Mouse (Mus musculus) limb, embryonic 15.5 days (tissue): Measurements from ENCODE around the gene Olfr524. TPM values are rescaled to one million over a fixed set of nuclear protein-coding genes. Genes with fewer than 3 reads are reported as not detected.

Experiments
- ATAC-seq: fragments of 200-750 bp; cut with Nextera tagmentation; 2 replicates; pipeline ENCODE4 v1.8.0; 2017; ENCODE audit warnings: low read depth, moderate TSS enrichment; ENCODE audit not compliant: insufficient number of reproducible peaks, low FRiP score, low TSS enrichment
- H3K27ac ChIP-seq: fragments of 300-500 bp; sonication (generic); 2 replicates; pipeline ENCODE4 v1.5.1; 2015; ENCODE audit warnings: moderate library complexity, mild to moderate bottlenecking, inconsistent platforms
- H3K27me3 ChIP-seq: fragments of 300-500 bp; sonication (generic); 2 replicates; pipeline ENCODE4 v1.6.1; 2015; ENCODE audit warnings: inconsistent platforms
- H3K36me3 ChIP-seq: fragments of 300-500 bp; sonication (generic); 2 replicates; pipeline ENCODE4 v1.6.1; 2015; ENCODE audit warnings: inconsistent platforms
- H3K4me1 ChIP-seq: fragments of 300-500 bp; sonication (generic); 2 replicates; pipeline ENCODE4 v1.6.1; 2015; ENCODE audit warnings: inconsistent platforms
- H3K4me2 ChIP-seq: fragments of 300-500 bp; sonication (generic); 2 replicates; pipeline ENCODE4 v1.6.1; 2015; ENCODE audit warnings: mild to moderate bottlenecking, inconsistent platforms
- H3K4me3 ChIP-seq: fragments of 300-500 bp; sonication (generic); 2 replicates; pipeline ENCODE4 v1.5.1; 2015; ENCODE audit warnings: mild to moderate bottlenecking, inconsistent platforms
- H3K9ac ChIP-seq: fragments of 300-500 bp; sonication (generic); 2 replicates; pipeline ENCODE4 v1.6.1; 2015; ENCODE audit warnings: inconsistent platforms
- H3K9me3 ChIP-seq: fragments of 300-500 bp; sonication (generic); 2 replicates; pipeline ENCODE4 v1.6.1; 2016; ENCODE audit warnings: inconsistent platforms
- WGBS: fragments of 180-500 bp; shearing (Covaris S2); methylation state at CpG from one replicate; pipeline ENCODE4 v1.1.7; 2015; 5-methylcytosine and 5-hydroxymethylcytosine counted together
- polyA plus RNA-seq: library from polyadenylated mRNA; unstranded; fragments of >200 nt; fragmentation: Nextera tagmentation; extraction: Ambion mirVana; gene quantifications from 2 replicates; pipeline ENCODE4 v1.2.1, GENCODE M21; 2015

Olfr524 gene
- polyA plus RNA-seq: not detected in 2 replicates

- no peak within 1 kb of the TSS for H3K4me3 ChIP-seq
- no peak within 1 kb of the TSS for H3K4me2 ChIP-seq
- no peak for ATAC-seq
- no peaks in the 10 kb centered on the region for H3K9me3 ChIP-seq
- no peak within 1 kb of the TSS for H3K9ac ChIP-seq
- no peaks in the 10 kb centered on the region for H3K36me3 ChIP-seq
- H3K4me1 ChIP-seq: no peaks in the 10 kb centered on the region
- no peaks in the 10 kb centered on the region for H3K27me3 ChIP-seq
- no peak within 1 kb of the TSS for H3K27ac ChIP-seq
Measured at GRCm38 (mm10) chr7:140205864-140206263, at the start of gene Olfr524. TSS of gene Olfr524 (minus strand) at chr7:140205964.

- no peaks in the 10 kb centered on the region for H3K27me3 ChIP-seq
- no peaks in the 10 kb centered on the region for H3K9me3 ChIP-seq
- no peaks in the 10 kb centered on the region for H3K4me1 ChIP-seq
- H3K9ac ChIP-seq: no peak overlapping the region
- H3K36me3 ChIP-seq: no peaks in the 10 kb centered on the region
- H3K4me3 ChIP-seq: no peak overlapping the region
- no peak for ATAC-seq
- H3K4me2 ChIP-seq: no peak overlapping the region
- 81% methylated on average over 7 of the region's 7 CpGs for WGBS
- H3K27ac ChIP-seq: no peak overlapping the region
Measured at GRCm38 (mm10) chr7:140253780-140254299, 48.1 kb upstream of the Olfr524 start.

- Histone ChIP-seq H3K4me1 (no peaks in the 10 kb centered on the region), H3K4me3 (no peak within 1 kb of the TSS), H3K27me3 (no peaks in the 10 kb centered on the region), H3K9ac (no peak within 1 kb of the TSS), H3K4me2 (no peak within 1 kb of the TSS), H3K36me3 (no peaks in the 10 kb centered on the region), H3K27ac (no peak within 1 kb of the TSS), H3K9me3 (no peaks in the 10 kb centered on the region)
- WGBS: 78% methylated on average over 4 of the region's 4 CpGs
- ATAC-seq: no peak
Measured at GRCm38 (mm10) chr7:140247216-140247615, 41.5 kb upstream of the Olfr524 start, which contains the start of gene 5830411N06Rik. TSS of gene 5830411N06Rik (plus strand) at chr7:140247284.

- 90% methylated on average over 3 of the region's 3 CpGs for WGBS
- Histone ChIP-seq H3K4me3 (no peak overlapping the region), H3K4me2 (no peak overlapping the region), H3K27ac (no peak overlapping the region), H3K4me1 (no peaks in the 10 kb centered on the region), H3K36me3 (no peaks in the 10 kb centered on the region), H3K27me3 (no peaks in the 10 kb centered on the region), H3K9me3 (no peaks in the 10 kb centered on the region), H3K9ac (no peak overlapping the region)
- no peak for ATAC-seq
Measured at GRCm38 (mm10) chr7:140233696-140234095, 27.9 kb upstream of the Olfr524 start.

- WGBS: 70% methylated on average over 2 of the region's 2 CpGs
- ATAC-seq: no peak
- Histone ChIP-seq H3K36me3 (no peaks in the 10 kb centered on the region), H3K27ac (no peak overlapping the region), H3K4me1 (no peaks in the 10 kb centered on the region), H3K4me2 (no peak overlapping the region), H3K27me3 (no peaks in the 10 kb centered on the region), H3K4me3 (no peak overlapping the region), H3K9me3 (no peaks in the 10 kb centered on the region), H3K9ac (no peak overlapping the region)
Measured at GRCm38 (mm10) chr7:140231026-140231425, 25.3 kb upstream of the Olfr524 start.

GRCm38 (mm10) chr7:140228476-140228875, 22.7 kb upstream of the Olfr524 start:
- H3K27me3 ChIP-seq: no peaks in the 10 kb centered on the region
- no peak overlapping the region for H3K4me3 ChIP-seq
- H3K4me1 ChIP-seq: no peaks in the 10 kb centered on the region
- H3K9ac ChIP-seq: no peak overlapping the region
- no peaks in the 10 kb centered on the region for H3K36me3 ChIP-seq
- H3K4me2 ChIP-seq: no peak overlapping the region
- no peak overlapping the region for H3K27ac ChIP-seq
- WGBS: 80% methylated on average over 13 of the region's 13 CpGs
- no peaks in the 10 kb centered on the region for H3K9me3 ChIP-seq
- no peak for ATAC-seq

GRCm38 (mm10) chr7:140224209-140224608, 18.4 kb upstream of the Olfr524 start:
- Histone ChIP-seq H3K4me2 (no peak overlapping the region), H3K9ac (no peak overlapping the region), H3K4me1 (no peaks in the 10 kb centered on the region), H3K9me3 (no peaks in the 10 kb centered on the region), H3K27me3 (no peaks in the 10 kb centered on the region), H3K4me3 (no peak overlapping the region), H3K36me3 (no peaks in the 10 kb centered on the region), H3K27ac (no peak overlapping the region)
- 85% methylated on average over 13 of the region's 13 CpGs for WGBS
- no peak for ATAC-seq

GRCm38 (mm10) chr7:140220375-140220774, 14.6 kb upstream of the Olfr524 start:
- ATAC-seq: no peak
- H3K27ac ChIP-seq: no peak overlapping the region
- no peaks in the 10 kb centered on the region for H3K9me3 ChIP-seq
- no peak overlapping the region for H3K4me3 ChIP-seq
- H3K4me2 ChIP-seq: no peak overlapping the region
- no peaks in the 10 kb centered on the region for H3K4me1 ChIP-seq
- 83% methylated on average over 4 of the region's 4 CpGs for WGBS
- H3K27me3 ChIP-seq: no peaks in the 10 kb centered on the region
- no peaks in the 10 kb centered on the region for H3K36me3 ChIP-seq
- no peak overlapping the region for H3K9ac ChIP-seq

GRCm38 (mm10) chr7:140219268-140219667, 13.5 kb upstream of the Olfr524 start:
- Histone ChIP-seq H3K9me3 (no peaks in the 10 kb centered on the region), H3K27me3 (no peaks in the 10 kb centered on the region), H3K9ac (no peak overlapping the region), H3K4me1 (no peaks in the 10 kb centered on the region), H3K4me2 (no peak overlapping the region), H3K4me3 (no peak overlapping the region), H3K27ac (no peak overlapping the region), H3K36me3 (no peaks in the 10 kb centered on the region)
- no peak for ATAC-seq
- WGBS: 5% methylated on average over 1 of the region's 1 CpGs

- no peaks in the 10 kb centered on the region for H3K9me3 ChIP-seq
- no peak within 1 kb of the TSS for H3K4me3 ChIP-seq
- no peak for ATAC-seq
- H3K4me2 ChIP-seq: no peak within 1 kb of the TSS
- no peak within 1 kb of the TSS for H3K9ac ChIP-seq
- H3K4me1 ChIP-seq: no peaks in the 10 kb centered on the region
- H3K27ac ChIP-seq: no peak within 1 kb of the TSS
- 87% methylated on average over 2 of the region's 2 CpGs for WGBS
- H3K27me3 ChIP-seq: no peaks in the 10 kb centered on the region
- H3K36me3 ChIP-seq: no peaks in the 10 kb centered on the region
Measured at GRCm38 (mm10) chr7:140217967-140218366, 12.2 kb upstream of the Olfr524 start, which contains the start of gene Cd163l1. TSS of gene Cd163l1 (plus strand) at chr7:140218267.

- H3K4me1 ChIP-seq: no peaks in the 10 kb centered on the region
- no peak for ATAC-seq
- H3K9ac ChIP-seq: no peak overlapping the region
- H3K27me3 ChIP-seq: no peaks in the 10 kb centered on the region
- no peak overlapping the region for H3K4me2 ChIP-seq
- H3K4me3 ChIP-seq: no peak overlapping the region
- H3K9me3 ChIP-seq: no peaks in the 10 kb centered on the region
- H3K36me3 ChIP-seq: no peaks in the 10 kb centered on the region
- H3K27ac ChIP-seq: no peak overlapping the region
- 79% methylated on average over 5 of the region's 5 CpGs for WGBS
Measured at GRCm38 (mm10) chr7:140213841-140214240, 8.1 kb upstream of the Olfr524 start.

GRCm38 (mm10) chr7:140208677-140209076, 2.9 kb upstream of the Olfr524 start:
- Histone ChIP-seq H3K9me3 (no peaks in the 10 kb centered on the region), H3K4me1 (no peaks in the 10 kb centered on the region), H3K9ac (no peak overlapping the region), H3K27me3 (no peaks in the 10 kb centered on the region), H3K4me3 (no peak overlapping the region), H3K4me2 (no peak overlapping the region), H3K27ac (no peak overlapping the region), H3K36me3 (no peaks in the 10 kb centered on the region)
- ATAC-seq: no peak
- 80% methylated on average over 3 of the region's 3 CpGs for WGBS

GRCm38 (mm10) chr7:140208153-140208552, 2.4 kb upstream of the Olfr524 start:
- H3K9ac ChIP-seq: no peak overlapping the region
- H3K9me3 ChIP-seq: no peaks in the 10 kb centered on the region
- no peaks in the 10 kb centered on the region for H3K36me3 ChIP-seq
- WGBS: 73% methylated on average over 8 of the region's 8 CpGs
- H3K4me2 ChIP-seq: no peak overlapping the region
- H3K4me1 ChIP-seq: no peaks in the 10 kb centered on the region
- H3K4me3 ChIP-seq: no peak overlapping the region
- no peaks in the 10 kb centered on the region for H3K27me3 ChIP-seq
- ATAC-seq: no peak
- H3K27ac ChIP-seq: no peak overlapping the region
